Mouse (Mus musculus) embryonic facial prominence, embryonic 11.5 days (tissue): ENCODE results near the gene Exoc6. TPM values are rescaled to one million over a fixed set of nuclear protein-coding genes. Genes with fewer than 3 reads are reported as not detected.

Experiments
- ATAC-seq: fragments of 200-750 bp; cut with Nextera tagmentation; replicated peaks from 2 replicates; pipeline ENCODE4 v1.8.0; 2017; ENCODE audit warnings: low read depth; ENCODE audit not compliant: insufficient number of reproducible peaks, low FRiP score, low TSS enrichment
- DNase-seq: peaks from one replicate; pipeline ENCODE4 v3.0.0-alpha.2; 2015; ENCODE audit warnings: low spot score
- H3K27ac ChIP-seq: fragments of 300-500 bp; sonication (generic); replicated peaks from 2 replicates; pipeline ENCODE4 v1.5.1; 2014; ENCODE audit warnings: mild to moderate bottlenecking, low read depth, low read length, control low read depth
- H3K27me3 ChIP-seq: fragments of 300-500 bp; sonication (generic); 2 replicates; pipeline ENCODE4 v1.6.1; 2014; ENCODE audit warnings: mild to moderate bottlenecking, low read length, moderate library complexity, mixed read lengths; ENCODE audit not compliant: control insufficient read depth, insufficient read depth
- H3K36me3 ChIP-seq: fragments of 300-500 bp; sonication (generic); replicated peaks from 2 replicates; pipeline ENCODE4 v1.6.1; 2014; ENCODE audit warnings: low read depth, mild to moderate bottlenecking, low read length, moderate library complexity, mixed read lengths; ENCODE audit not compliant: control insufficient read depth, insufficient read depth
- H3K4me1 ChIP-seq: fragments of 300-500 bp; sonication (generic); 2 replicates; pipeline ENCODE4 v1.6.1; 2014; ENCODE audit warnings: low read length, mixed read lengths; ENCODE audit not compliant: control insufficient read depth, insufficient read depth
- H3K4me2 ChIP-seq: fragments of 300-500 bp; sonication (generic); 2 replicates; pipeline ENCODE4 v1.6.1; 2014; ENCODE audit warnings: low read depth, mild to moderate bottlenecking, control low read depth, low read length, moderate library complexity
- H3K4me3 ChIP-seq: fragments of 300-500 bp; sonication (generic); 2 replicates; pipeline ENCODE4 v1.5.1; 2014; ENCODE audit warnings: low read depth, low read length, control low read depth
- H3K9ac ChIP-seq: fragments of 300-500 bp; sonication (generic); replicated peaks from 2 replicates; pipeline ENCODE4 v1.6.1; 2014; ENCODE audit warnings: mild to moderate bottlenecking, control low read depth, low read length
- H3K9me3 ChIP-seq: fragments of 300-500 bp; sonication (generic); replicated peaks from 2 replicates; pipeline ENCODE4 v1.6.1; 2016; ENCODE audit warnings: mild to moderate bottlenecking, low read length, inconsistent platforms, mixed read lengths; ENCODE audit not compliant: control insufficient read depth
- WGBS: fragments of 180-500 bp; shearing (Covaris S2); extraction: QIAGEN DNeasy Blood & Tissue Kit; methylation state at CpG from one replicate; pipeline ENCODE4 v1.1.7; 2014; 5-methylcytosine and 5-hydroxymethylcytosine counted together
- polyA plus RNA-seq: library from polyadenylated mRNA; unstranded; fragments of >200 nt; fragmentation: Nextera tagmentation; extraction: Ambion mirVana; gene quantifications from 2 replicates; pipeline ENCODE4 v1.2.1, GENCODE M21; 2014

Exoc6 gene
- polyA plus RNA-seq, 1 experiment from 2014 or later = 10.3 TPM

- no peaks in the 10 kb centered on the region for H3K4me1 ChIP-seq
- no peak overlapping the region for H3K4me2 ChIP-seq
- ATAC-seq = no peak
- no peak overlapping the region for H3K9ac ChIP-seq
- H3K36me3 ChIP-seq = no peaks in the 10 kb centered on the region
- WGBS = 78% methylated on average over 10 of the region's 10 CpGs
- no peaks in the 10 kb centered on the region for H3K27me3 ChIP-seq
- H3K4me3 ChIP-seq = no peak overlapping the region
- DNase-seq = no peak
- no peaks in the 10 kb centered on the region for H3K9me3 ChIP-seq
- H3K27ac ChIP-seq = no peak overlapping the region
These were observed 20.9 kb downstream of the Exoc6 start for GRCm38 (mm10) chr19:37570966-37571718.

- Histone ChIP-seq H3K9ac (no peak overlapping the region), H3K4me2 (no peak overlapping the region)
- no peak for ATAC-seq
These were observed 24.6 kb downstream of the Exoc6 start for GRCm38 (mm10) chr19:37574802-37575201.

GRCm38 (mm10) chr19:37579607-37580006 is 29.4 kb downstream of the Exoc6 start:
- H3K27me3 ChIP-seq = no peaks in the 10 kb centered on the region
- H3K9ac ChIP-seq = no peak overlapping the region
- H3K4me1 ChIP-seq = no peaks in the 10 kb centered on the region
- H3K4me2 ChIP-seq = no peak overlapping the region
- ATAC-seq = 0 out of 2 replicates have a peak, but pooled peaks have one; percentile 34
- no peaks in the 10 kb centered on the region for H3K36me3 ChIP-seq
- H3K9me3 ChIP-seq = no peaks in the 10 kb centered on the region
- no peak overlapping the region for H3K4me3 ChIP-seq
- peak; percentile 21 for DNase-seq
- 49% methylated on average over 4 of the region's 4 CpGs for WGBS
- no peak overlapping the region for H3K27ac ChIP-seq

More at GRCm38 (mm10) chr19:37574802-37575201, 24.6 kb downstream of the Exoc6 start:
- Histone ChIP-seq H3K4me1 (no peaks in the 10 kb centered on the region), H3K27ac (no peak overlapping the region), H3K27me3 (no peaks in the 10 kb centered on the region), H3K36me3 (no peaks in the 10 kb centered on the region), H3K4me3 (no peak overlapping the region), H3K9me3 (no peaks in the 10 kb centered on the region)
- 56% methylated on average over 5 of the region's 5 CpGs for WGBS
- DNase-seq = peak; percentile 47

GRCm38 (mm10) chr19:37580438-37580837 is 30.2 kb downstream of the Exoc6 start:
- Histone ChIP-seq H3K27me3 (no peaks in the 10 kb centered on the region), H3K36me3 (no peaks in the 10 kb centered on the region), H3K9me3 (no peaks in the 10 kb centered on the region), H3K9ac (no peak overlapping the region), H3K4me2 (no peak overlapping the region), H3K4me3 (no peak overlapping the region), H3K4me1 (no peaks in the 10 kb centered on the region), H3K27ac (no peak overlapping the region)
- DNase-seq = no peak
- 75% methylated on average over 6 of the region's 6 CpGs for WGBS
- no peak for ATAC-seq

- ATAC-seq (no peak), DNase-seq (no peak)
- no peak overlapping the region for H3K27ac ChIP-seq
- no peaks in the 10 kb centered on the region for H3K36me3 ChIP-seq
- no peaks in the 10 kb centered on the region for H3K4me1 ChIP-seq
- 58% methylated on average over 14 of the region's 14 CpGs for WGBS
- H3K9me3 ChIP-seq = no peaks in the 10 kb centered on the region
- H3K4me2 ChIP-seq = no peak overlapping the region
- H3K9ac ChIP-seq = no peak overlapping the region
- H3K4me3 ChIP-seq = no peak overlapping the region
- no peaks in the 10 kb centered on the region for H3K27me3 ChIP-seq
These were observed 35.0 kb downstream of the Exoc6 start for GRCm38 (mm10) chr19:37585210-37585609.

- Histone ChIP-seq H3K4me2 (no peak overlapping the region), H3K9me3 (no peaks in the 10 kb centered on the region), H3K4me3 (no peak overlapping the region), H3K27ac (no peak overlapping the region), H3K4me1 (no peaks in the 10 kb centered on the region), H3K27me3 (no peaks in the 10 kb centered on the region), H3K36me3 (no peaks in the 10 kb centered on the region), H3K9ac (no peak overlapping the region)
- WGBS = 81% methylated on average over 8 of the region's 8 CpGs
- DNase-seq (no peak), ATAC-seq (no peak)
These were observed 35.5 kb downstream of the Exoc6 start for GRCm38 (mm10) chr19:37585684-37586083.

- Histone ChIP-seq H3K4me1 (no peaks in the 10 kb centered on the region), H3K27me3 (no peaks in the 10 kb centered on the region), H3K27ac (no peak overlapping the region), H3K4me3 (no peak overlapping the region), H3K36me3 (no peaks in the 10 kb centered on the region), H3K4me2 (no peak overlapping the region), H3K9me3 (no peaks in the 10 kb centered on the region), H3K9ac (no peak overlapping the region)
- ATAC-seq (no peak), DNase-seq (no peak)
- WGBS = 92% methylated on average over 7 of the region's 7 CpGs
These were observed 40.3 kb downstream of the Exoc6 start for GRCm38 (mm10) chr19:37590544-37590943.

- DNase-seq = peak; percentile 84
- no peaks in the 10 kb centered on the region for H3K4me1 ChIP-seq
- H3K27ac ChIP-seq = no peak overlapping the region
- no peaks in the 10 kb centered on the region; the same call in 1 of the 2 replicates for H3K36me3 ChIP-seq
- ATAC-seq = no peak
- H3K4me3 ChIP-seq = no peak overlapping the region
- WGBS = 39% methylated on average over 22 of the region's 22 CpGs
- H3K27me3 ChIP-seq = no peaks in the 10 kb centered on the region
- H3K9me3 ChIP-seq = no peaks in the 10 kb centered on the region
- no peak overlapping the region for H3K9ac ChIP-seq
- no peak overlapping the region for H3K4me2 ChIP-seq
These were observed 52.0 kb downstream of the Exoc6 start for GRCm38 (mm10) chr19:37601968-37602848.
